Mouse (Mus musculus): ENCODE measurements around the gene Smtnl2.
"Not testable (repeated sequence)": the region's sequence is repeated elsewhere in the genome, so short reads cannot be mapped to it uniquely, and the experiment has no call there.

Smtnl2 gene

GRCm38 (mm10) chr11:72354971-72355728 lies 56.4 kb downstream of the Smtnl2 start:
- peak; percentile 33 for DNase-seq

GRCm38 (mm10) chr11:72353186-72353585 lies 58.3 kb downstream of the Smtnl2 start:
- no peak for DNase-seq

- no peak for DNase-seq
These were observed 59.2 kb downstream of the Smtnl2 start for GRCm38 (mm10) chr11:72352272-72352671.

DNA sequence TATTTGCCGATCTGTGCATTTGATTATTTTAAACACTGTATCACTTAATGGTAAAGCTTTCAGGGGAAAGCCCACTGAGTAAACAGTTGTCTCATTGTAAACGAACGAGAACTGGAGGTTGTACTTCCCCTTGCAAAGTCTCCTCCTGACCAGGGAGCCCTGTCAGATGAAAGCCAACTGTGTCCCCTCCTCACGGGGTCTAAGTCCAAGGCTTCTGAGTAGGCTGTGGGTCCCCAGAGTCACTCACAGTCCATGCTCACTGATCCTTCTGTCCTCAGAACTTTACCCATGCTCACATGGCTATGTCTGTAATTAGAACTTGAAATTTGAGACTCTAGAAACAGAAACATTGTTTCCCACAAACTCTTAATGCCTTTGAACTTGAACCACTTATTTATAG lies 61.9 kb downstream of the Smtnl2 start:
- no peak for DNase-seq

- peak; percentile 53 for DNase-seq
These were observed 62.5 kb downstream of the Smtnl2 start for GRCm38 (mm10) chr11:72349016-72349415.

- DNase-seq, result no peak
These were observed 63.0 kb downstream of the Smtnl2 start for GRCm38 (mm10) chr11:72348563-72348962.

DNA sequence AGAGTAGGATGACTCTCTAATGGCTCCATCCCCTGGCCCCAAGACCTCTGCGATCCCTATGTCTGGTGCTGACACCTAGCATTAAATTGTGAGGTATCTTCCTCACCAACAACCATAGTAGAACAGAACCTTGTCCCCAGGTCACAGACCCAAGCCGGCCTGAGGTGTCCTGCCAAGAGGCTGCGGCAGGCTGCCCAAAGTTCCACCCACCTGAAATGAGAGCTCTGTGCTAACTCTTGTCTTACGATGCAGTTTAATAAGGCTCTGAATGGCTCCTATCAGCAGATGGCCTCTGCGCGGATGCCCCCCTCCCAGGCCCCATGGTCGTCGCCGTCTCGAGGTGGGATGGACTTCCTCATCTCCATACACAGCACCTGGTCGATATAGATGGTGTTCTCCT lies 67.0 kb downstream of the Smtnl2 start:
- DNase-seq, result no peak

DNA sequence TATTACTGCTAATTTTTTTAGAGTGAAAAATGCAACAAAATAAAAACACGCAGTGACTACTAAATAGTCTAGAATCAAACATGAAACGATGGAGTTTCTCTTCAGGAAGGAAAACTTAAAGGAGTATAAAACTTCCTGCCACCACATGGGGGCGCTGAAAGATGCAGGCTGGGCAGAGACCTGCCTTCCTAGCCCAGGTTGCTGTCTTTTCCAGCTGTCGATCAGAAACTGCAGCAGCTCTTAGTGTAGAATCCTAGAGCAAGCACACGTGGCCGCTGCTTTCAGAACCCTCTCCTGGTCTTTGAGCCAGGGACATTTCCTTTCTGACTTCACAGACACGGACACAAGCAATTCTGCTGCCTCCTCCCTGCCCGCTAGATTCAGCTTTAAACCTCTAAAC lies 67.6 kb downstream of the Smtnl2 start:
- no peak for DNase-seq

GRCm38 (mm10) chr11:72343238-72343625 lies 68.3 kb downstream of the Smtnl2 start:
- DNase-seq, result not testable (repeated sequence)

- peak; percentile 52 for DNase-seq
These were observed 68.8 kb downstream of the Smtnl2 start for GRCm38 (mm10) chr11:72342549-72343237.

GRCm38 (mm10) chr11:72339716-72340115 lies 71.8 kb downstream of the Smtnl2 start:
- no peak for DNase-seq

Measured in cerebellum, adult 11 months (tissue).